Mouse (Mus musculus) embryo, embryonic 10 days (tissue): ENCODE results near the gene Ppp2r5e.
"Not testable (repeated sequence)": the region's sequence is repeated elsewhere in the genome, so short reads cannot be mapped to it uniquely, and the experiment has no call there.

Experiments used
- DNase-seq: peaks from one replicate; pipeline ENCODE4 v3.0.0-alpha.2; 2015; ENCODE audit warnings: low spot score

Gene Ppp2r5e

GRCm38 (mm10) chr12:75537019-75537672 lies 58.9 kb downstream of the Ppp2r5e start:
- no peak for DNase-seq

- no peak for DNase-seq
Observed at GRCm38 (mm10) chr12:75536566-75536965, 59.5 kb downstream of the Ppp2r5e start.

GRCm38 (mm10) chr12:75533145-75533544 lies 62.9 kb downstream of the Ppp2r5e start:
- DNase-seq, result no peak

- no peak for DNase-seq
Observed at GRCm38 (mm10) chr12:75531895-75532294, 64.2 kb downstream of the Ppp2r5e start.

- DNase-seq, result no peak
Observed at GRCm38 (mm10) chr12:75528857-75529808, 66.9 kb downstream of the Ppp2r5e start.

GRCm38 (mm10) chr12:75528300-75528699 lies 67.7 kb downstream of the Ppp2r5e start:
- DNase-seq, result no peak

GRCm38 (mm10) chr12:75524199-75524598 lies 71.8 kb downstream of the Ppp2r5e start:
- no peak for DNase-seq

GRCm38 (mm10) chr12:75522931-75523330 lies 73.1 kb downstream of the Ppp2r5e start:
- DNase-seq, result no peak

- DNase-seq, result no peak
Observed at GRCm38 (mm10) chr12:75522360-75522759, 73.7 kb downstream of the Ppp2r5e start.

- DNase-seq, result no peak
Observed at GRCm38 (mm10) chr12:75520395-75520794, 75.7 kb downstream of the Ppp2r5e start.

- no peak for DNase-seq
Observed at GRCm38 (mm10) chr12:75519181-75519940, 76.7 kb downstream of the Ppp2r5e start.

- DNase-seq, result peak; percentile 65
Observed at GRCm38 (mm10) chr12:75515301-75515906, 80.6 kb downstream of the Ppp2r5e start.

- no peak for DNase-seq
Observed at GRCm38 (mm10) chr12:75511520-75511919, 84.5 kb downstream of the Ppp2r5e start.

GRCm38 (mm10) chr12:75504991-75505650 lies 90.9 kb downstream of the Ppp2r5e start:
- no peak for DNase-seq

GRCm38 (mm10) chr12:75502664-75503063 lies 93.4 kb downstream of the Ppp2r5e start:
- DNase-seq, result no peak

GRCm38 (mm10) chr12:75497698-75498097 lies 98.3 kb downstream of the Ppp2r5e start:
- DNase-seq, result no peak

- no peak for DNase-seq
Observed at GRCm38 (mm10) chr12:75495636-75496035, 100.4 kb downstream of the Ppp2r5e start.

GRCm38 (mm10) chr12:75494643-75495042 lies 101.4 kb downstream of the Ppp2r5e start:
- DNase-seq, result no peak

GRCm38 (mm10) chr12:75492549-75493327 lies 103.3 kb downstream of the Ppp2r5e start:
- no peak for DNase-seq

- DNase-seq, result not testable (repeated sequence)
Observed at GRCm38 (mm10) chr12:75492148-75492547, 103.9 kb downstream of the Ppp2r5e start.

- no peak for DNase-seq
Observed at GRCm38 (mm10) chr12:75487500-75487899, 108.5 kb downstream of the Ppp2r5e start.
